Mouse (Mus musculus): ENCODE measurements around the gene Plk2. TPM values are rescaled to one million over a fixed set of nuclear protein-coding genes. Genes with fewer than 3 reads are reported as not detected.

Plk2 gene
- polyA plus RNA-seq, 1 experiment from 2014 or later, result 260 TPM

DNA sequence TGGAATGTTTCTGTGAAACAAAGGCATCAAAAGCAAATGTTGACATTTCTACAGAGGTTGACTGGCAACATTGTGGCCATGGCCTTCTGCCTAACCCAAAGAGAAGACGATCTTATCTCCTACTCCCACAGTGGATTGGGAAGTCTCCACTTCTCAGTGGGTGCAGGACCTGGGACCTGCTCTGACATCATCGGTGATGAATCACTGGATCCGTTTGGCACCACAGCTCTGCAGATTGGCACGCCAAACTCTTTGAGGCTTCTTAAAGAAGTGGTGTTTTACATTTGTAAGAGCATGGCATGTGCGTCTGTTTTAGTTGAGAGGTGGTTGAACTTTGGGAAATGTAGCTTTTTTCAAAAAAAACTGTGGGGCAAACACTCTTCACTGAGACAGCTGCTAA lies 23.8 kb downstream of the Plk2 start:
- Histone ChIP-seq H3K27me3 (no peaks in the 10 kb centered on the region), H3K9ac (no peak overlapping the region), H3K36me3 (no peaks in the 10 kb centered on the region), H3K4me1 (0 out of 2 replicates have a peak, but pooled peaks cover 3% of the 10 kb centered on the region), H3K9me3 (no peaks in the 10 kb centered on the region), H3K4me3 (no peak overlapping the region), H3K4me2 (no peak overlapping the region), H3K27ac (no peak overlapping the region)
- ATAC-seq (ENCODE audit: borderline replicate concordance, extremely low read depth, low FRiP score, low TSS enrichment), result no peak
- 52% methylated on average over 5 of the region's 5 CpGs for WGBS

DNA sequence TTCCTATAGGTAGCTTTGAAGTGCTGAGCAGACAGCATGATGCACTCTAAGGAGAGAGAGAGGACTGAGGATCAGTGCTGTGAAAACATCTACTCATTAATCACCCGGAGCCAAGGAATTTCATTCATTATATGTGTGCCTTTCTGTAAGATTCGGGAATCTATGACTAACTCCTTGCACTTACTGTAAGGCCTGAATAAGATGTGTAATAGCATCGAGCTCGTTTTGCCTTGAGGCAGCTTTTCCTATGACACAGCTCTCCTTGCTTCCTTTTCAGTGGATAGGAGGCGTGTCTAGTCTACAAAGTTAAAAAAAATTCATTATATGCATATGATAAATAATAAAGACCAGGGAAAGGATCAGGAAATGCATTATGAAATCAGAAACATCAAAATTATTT lies 24.8 kb downstream of the Plk2 start:
- no peak for ATAC-seq (ENCODE audit: borderline replicate concordance, extremely low read depth, low FRiP score, low TSS enrichment)
- 63% methylated on average over 5 of the region's 5 CpGs for WGBS
- no peak overlapping the region for H3K27ac ChIP-seq

DNA sequence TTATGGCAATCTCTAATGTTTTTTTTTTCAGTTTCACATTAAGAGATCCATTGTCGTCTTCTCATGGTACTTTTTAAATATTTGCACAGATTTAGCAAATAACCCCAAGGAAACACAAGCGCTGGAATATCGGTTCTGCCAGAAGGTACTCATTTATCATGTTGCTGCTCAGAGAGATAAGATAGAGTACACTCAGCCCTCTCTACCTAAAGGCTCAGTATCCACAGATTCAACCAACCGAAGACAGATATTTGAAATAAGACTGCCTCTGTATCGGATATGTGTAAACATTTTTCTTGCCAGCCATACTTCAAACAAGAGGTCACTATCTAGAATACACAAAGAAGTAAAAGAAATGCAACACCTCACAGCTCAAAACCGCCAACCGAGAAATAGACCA lies 27.6 kb downstream of the Plk2 start:
- 0 out of 2 replicates have a peak, but pooled peaks cover 3% of the 10 kb centered on the region for H3K4me1 ChIP-seq
- 14% methylated on average over 7 of the region's 7 CpGs for WGBS
- H3K9me3 ChIP-seq, result no peaks in the 10 kb centered on the region
- H3K4me2 ChIP-seq, result no peak overlapping the region
- ATAC-seq (ENCODE audit: borderline replicate concordance, extremely low read depth, low FRiP score, low TSS enrichment), result no peak
- no peak overlapping the region for H3K4me3 ChIP-seq
- H3K27ac ChIP-seq, result no peak overlapping the region
- no peak overlapping the region for H3K9ac ChIP-seq
- H3K36me3 ChIP-seq, result no peaks in the 10 kb centered on the region
- no peaks in the 10 kb centered on the region for H3K27me3 ChIP-seq

More for the DNA sequence above, 24.8 kb downstream of the Plk2 start:
- Histone ChIP-seq H3K9ac (no peak overlapping the region), H3K27me3 (no peaks in the 10 kb centered on the region), H3K4me3 (no peak overlapping the region), H3K4me1 (0 out of 2 replicates have a peak, but pooled peaks cover 3% of the 10 kb centered on the region), H3K4me2 (no peak overlapping the region), H3K9me3 (no peaks in the 10 kb centered on the region), H3K36me3 (no peaks in the 10 kb centered on the region)

DNA sequence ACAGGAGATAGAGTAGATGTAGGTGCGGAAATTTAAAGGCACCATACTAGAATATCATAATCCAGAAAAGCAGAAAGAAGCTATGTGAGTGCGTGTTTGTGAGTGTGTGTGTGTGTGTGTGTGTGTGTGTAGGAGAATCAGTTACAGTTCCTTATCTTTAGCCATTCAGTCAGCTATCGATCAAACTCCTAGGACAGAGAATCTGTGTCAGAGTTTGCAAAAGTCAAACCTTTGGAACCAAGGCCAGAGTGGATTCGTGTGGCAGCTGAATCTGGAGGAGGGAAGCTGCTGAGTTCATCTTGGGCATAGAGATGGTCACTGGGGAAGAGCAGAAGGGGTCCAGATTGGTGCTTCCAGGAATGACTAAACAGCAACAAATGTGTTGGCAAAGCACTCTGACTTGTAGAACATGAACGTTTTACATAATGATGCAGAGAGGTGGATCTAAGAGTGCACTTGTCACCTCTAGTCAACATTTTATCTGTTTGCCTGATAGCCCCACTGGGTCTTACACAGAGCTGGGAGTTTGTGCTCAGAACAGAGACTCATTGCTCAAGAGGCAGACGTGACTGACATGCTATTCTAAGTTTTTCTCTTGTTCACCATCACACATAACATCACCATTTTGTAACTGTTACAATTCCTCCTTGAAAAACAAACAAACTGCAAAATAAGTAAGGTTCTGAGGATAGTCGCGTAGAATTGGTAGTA lies 30.8 kb downstream of the Plk2 start:
- H3K9me3 ChIP-seq, result no peaks in the 10 kb centered on the region
- WGBS, result 78% methylated on average over 8 of the region's 8 CpGs
- ATAC-seq (ENCODE audit: borderline replicate concordance, extremely low read depth, low FRiP score, low TSS enrichment), result no peak
- no peaks in the 10 kb centered on the region for H3K4me1 ChIP-seq
- no peaks in the 10 kb centered on the region for H3K36me3 ChIP-seq
- H3K27me3 ChIP-seq, result no peaks in the 10 kb centered on the region
- no peak overlapping the region for H3K9ac ChIP-seq
- H3K4me2 ChIP-seq, result no peak overlapping the region
- no peak overlapping the region for H3K4me3 ChIP-seq
- no peak overlapping the region for H3K27ac ChIP-seq

DNA sequence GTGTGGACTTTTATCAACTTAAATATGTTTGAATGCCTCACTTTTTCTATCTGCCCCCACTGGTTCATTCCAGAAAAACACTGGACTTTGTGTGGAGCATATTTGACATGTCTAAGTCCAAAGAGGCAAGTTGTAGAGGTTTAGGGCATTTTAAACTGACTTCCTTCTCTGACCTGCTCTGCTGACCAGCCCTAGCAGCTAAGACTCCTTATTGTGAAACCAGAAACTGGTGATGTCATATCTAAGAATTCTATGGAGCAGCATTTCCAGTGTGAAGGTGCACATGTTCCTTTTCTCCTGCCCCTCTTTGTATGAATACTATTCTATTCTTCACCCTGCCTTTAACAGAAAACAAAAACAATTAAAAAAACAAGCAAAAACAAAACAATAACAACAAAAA lies 36.5 kb downstream of the Plk2 start:
- H3K9me3 ChIP-seq, result no peaks in the 10 kb centered on the region
- no peak overlapping the region for H3K4me2 ChIP-seq
- no peak for ATAC-seq (ENCODE audit: borderline replicate concordance, extremely low read depth, low FRiP score, low TSS enrichment)
- no peaks in the 10 kb centered on the region for H3K27me3 ChIP-seq
- no peaks in the 10 kb centered on the region for H3K4me1 ChIP-seq
- no peak overlapping the region for H3K27ac ChIP-seq
- no peak overlapping the region for H3K4me3 ChIP-seq
- no peak overlapping the region for H3K9ac ChIP-seq
- H3K36me3 ChIP-seq, result no peaks in the 10 kb centered on the region

DNA sequence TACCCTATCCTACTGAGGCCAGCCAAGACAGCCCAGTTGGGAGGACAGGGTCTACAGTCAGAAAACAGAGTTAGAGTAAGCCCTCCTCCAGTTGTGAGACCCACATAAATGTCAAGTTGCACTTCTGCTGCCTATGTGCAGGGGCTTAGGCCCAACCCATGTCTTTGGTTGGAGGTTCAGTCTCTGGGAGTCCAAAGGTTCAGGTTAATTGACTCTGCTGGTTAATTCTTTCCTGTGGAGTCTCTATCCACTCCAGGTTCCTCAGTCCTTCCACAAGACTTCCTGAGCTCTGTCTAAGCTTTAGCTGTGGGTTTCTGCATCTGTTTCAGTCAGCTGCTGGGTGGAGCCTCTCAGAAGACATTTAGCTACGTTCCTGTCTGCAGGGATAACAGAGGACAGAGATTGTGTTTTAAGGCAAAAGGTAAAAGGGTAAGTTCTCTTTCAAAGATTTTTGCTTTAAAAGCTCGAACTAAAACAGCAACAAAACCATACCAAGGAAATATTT lies 37.3 kb downstream of the Plk2 start:
- Histone ChIP-seq H3K36me3 (no peaks in the 10 kb centered on the region), H3K27ac (no peak overlapping the region), H3K9ac (no peak overlapping the region), H3K4me3 (no peak overlapping the region), H3K27me3 (no peaks in the 10 kb centered on the region), H3K9me3 (no peaks in the 10 kb centered on the region), H3K4me1 (no peaks in the 10 kb centered on the region), H3K4me2 (no peak overlapping the region)
- WGBS, result 55% methylated on average over 2 of the region's 2 CpGs
- no peak for ATAC-seq (ENCODE audit: borderline replicate concordance, extremely low read depth, low FRiP score, low TSS enrichment)

DNA sequence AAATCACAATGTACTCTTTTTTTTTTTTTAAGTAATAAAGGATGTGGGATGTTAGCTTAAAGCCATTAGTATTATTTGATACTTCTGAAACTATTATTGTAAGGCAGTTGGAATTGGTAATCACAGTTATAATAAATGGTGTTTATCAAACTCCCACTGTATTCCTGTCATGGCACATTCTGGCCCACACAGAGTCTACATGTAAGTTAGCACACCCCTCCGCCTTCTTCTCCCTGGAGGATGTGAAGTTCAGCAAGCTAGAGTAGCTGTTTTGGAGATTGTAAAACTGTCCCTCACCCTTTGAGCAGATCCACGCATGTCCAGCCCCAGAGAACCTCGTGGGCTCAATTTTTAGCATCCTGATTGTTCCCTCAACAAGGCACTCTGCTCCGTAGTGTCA lies 37.8 kb downstream of the Plk2 start:
- no peaks in the 10 kb centered on the region for H3K9me3 ChIP-seq
- no peak overlapping the region for H3K27ac ChIP-seq
- no peak overlapping the region for H3K4me3 ChIP-seq
- ATAC-seq (ENCODE audit: borderline replicate concordance, extremely low read depth, low FRiP score, low TSS enrichment), result no peak
- H3K4me1 ChIP-seq, result no peaks in the 10 kb centered on the region
- H3K9ac ChIP-seq, result no peak overlapping the region
- no peaks in the 10 kb centered on the region for H3K36me3 ChIP-seq
- WGBS, result 72% methylated on average over 4 of the region's 4 CpGs
- no peaks in the 10 kb centered on the region for H3K27me3 ChIP-seq
- H3K4me2 ChIP-seq, result no peak overlapping the region

DNA sequence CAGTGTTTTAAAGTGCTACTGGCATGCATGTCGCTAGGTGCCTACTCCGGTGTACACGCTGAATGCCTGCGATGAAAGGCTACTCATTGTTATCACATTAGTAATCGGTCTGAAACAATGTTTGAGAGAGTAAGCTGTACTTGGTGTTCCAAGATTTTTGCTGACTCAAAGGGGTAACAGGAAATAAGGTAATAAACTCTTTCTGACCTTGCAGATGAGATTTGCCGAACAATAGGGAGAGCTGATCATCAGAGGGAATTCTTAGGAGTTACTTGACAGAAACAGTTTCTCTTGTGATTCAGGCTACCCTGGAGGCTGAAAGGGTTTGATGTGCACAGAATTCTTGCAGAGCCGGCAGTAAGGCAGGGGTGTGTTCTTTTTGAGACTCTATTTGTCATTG lies 41.8 kb downstream of the Plk2 start:
- Histone ChIP-seq H3K9me3 (no peaks in the 10 kb centered on the region), H3K27me3 (no peaks in the 10 kb centered on the region), H3K4me1 (no peaks in the 10 kb centered on the region), H3K4me2 (no peak overlapping the region; the same call in 1 of the 2 replicates), H3K27ac (no peak overlapping the region), H3K36me3 (no peaks in the 10 kb centered on the region), H3K4me3 (no peak overlapping the region), H3K9ac (no peak overlapping the region)
- ATAC-seq (ENCODE audit: borderline replicate concordance, extremely low read depth, low FRiP score, low TSS enrichment), result no peak
- WGBS, result 39% methylated on average over 7 of the region's 7 CpGs

DNA sequence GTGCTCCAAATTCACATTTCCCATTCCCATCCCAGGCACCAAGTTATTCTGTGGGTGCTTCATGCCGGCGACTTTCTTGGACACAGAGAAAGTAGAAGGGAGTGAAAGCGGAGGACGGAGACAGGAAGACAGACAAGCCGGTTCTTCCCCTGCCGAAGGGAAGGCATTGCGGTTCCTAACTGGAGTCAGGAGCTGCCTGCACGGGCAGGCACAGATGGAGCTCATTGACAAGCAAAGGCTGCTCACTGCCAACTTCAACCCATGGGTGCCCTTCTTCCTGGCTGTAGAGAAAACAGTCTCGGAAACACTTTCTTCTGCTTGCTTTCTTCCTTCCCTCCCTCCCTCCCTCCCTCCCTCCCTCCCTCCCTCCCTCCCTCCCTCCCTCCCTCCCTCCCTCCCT lies 43.8 kb downstream of the Plk2 start:
- no peaks in the 10 kb centered on the region for H3K36me3 ChIP-seq
- no peak overlapping the region for H3K4me3 ChIP-seq
- H3K4me1 ChIP-seq, result no peaks in the 10 kb centered on the region
- 80% methylated on average over 9 of the region's 9 CpGs for WGBS
- H3K9me3 ChIP-seq, result no peaks in the 10 kb centered on the region
- no peak overlapping the region for H3K27ac ChIP-seq
- H3K27me3 ChIP-seq, result no peaks in the 10 kb centered on the region
- ATAC-seq (ENCODE audit: borderline replicate concordance, extremely low read depth, low FRiP score, low TSS enrichment), result no peak
- H3K4me2 ChIP-seq, result no peak overlapping the region
- H3K9ac ChIP-seq, result no peak overlapping the region

DNA sequence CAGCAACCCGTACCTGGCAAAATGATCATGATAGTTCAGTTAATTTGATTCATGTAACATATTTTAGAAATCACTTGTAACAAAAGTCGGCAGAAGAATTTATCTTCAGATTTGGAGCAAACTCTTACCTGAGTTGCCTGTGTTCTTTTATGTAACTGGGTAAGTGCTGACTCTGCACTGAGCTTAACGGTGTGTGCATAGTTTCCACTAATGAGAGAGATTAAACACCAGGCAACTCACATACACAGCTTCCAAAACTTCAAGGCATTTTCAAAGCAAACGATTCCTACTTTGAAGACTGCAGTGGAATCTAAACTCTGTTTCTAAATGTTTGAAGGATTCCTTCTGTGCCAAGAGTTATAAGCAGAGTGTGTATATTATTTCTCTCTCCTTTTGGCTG lies 49.5 kb downstream of the Plk2 start:
- H3K4me1 ChIP-seq, result peaks cover 26% of the 10 kb centered on the region
- peak overlapping the region; percentile 58 for H3K27ac ChIP-seq
- no peaks in the 10 kb centered on the region for H3K9me3 ChIP-seq
- no peaks in the 10 kb centered on the region for H3K36me3 ChIP-seq
- H3K4me3 ChIP-seq, result no peak overlapping the region
- ATAC-seq (ENCODE audit: borderline replicate concordance, extremely low read depth, low FRiP score, low TSS enrichment), result no peak
- no peak overlapping the region for H3K4me2 ChIP-seq
- WGBS, result 43% methylated on average over 4 of the region's 4 CpGs
- H3K27me3 ChIP-seq, result no peaks in the 10 kb centered on the region
- H3K9ac ChIP-seq, result no peak overlapping the region

DNA sequence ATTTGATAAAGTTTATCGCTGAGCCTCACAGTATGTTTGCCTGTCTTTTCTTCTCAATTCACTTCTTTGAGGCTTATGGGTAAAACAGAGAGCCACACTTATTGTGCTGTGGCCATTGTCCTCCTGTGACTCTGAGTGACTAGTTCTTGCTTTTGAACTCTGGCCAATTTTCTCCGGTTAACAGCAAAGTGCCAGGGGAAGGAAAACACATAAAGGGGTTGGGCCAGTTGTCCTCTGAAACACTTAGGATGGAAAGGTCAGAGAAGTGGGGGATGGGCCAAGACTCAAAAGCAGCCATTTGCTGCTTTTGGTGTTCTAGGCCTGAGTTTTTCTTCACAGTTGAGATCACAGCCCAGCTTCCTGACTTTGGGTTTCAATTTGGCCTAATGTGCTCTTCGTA lies 50.0 kb downstream of the Plk2 start:
- H3K36me3 ChIP-seq, result no peaks in the 10 kb centered on the region
- 29% methylated on average over 3 of the region's 3 CpGs for WGBS
- H3K9ac ChIP-seq, result no peak overlapping the region
- H3K27me3 ChIP-seq, result no peaks in the 10 kb centered on the region
- peak overlapping the region; percentile 58 for H3K27ac ChIP-seq
- H3K9me3 ChIP-seq, result no peaks in the 10 kb centered on the region
- H3K4me1 ChIP-seq, result peaks cover 26% of the 10 kb centered on the region
- no peak overlapping the region for H3K4me2 ChIP-seq
- H3K4me3 ChIP-seq, result no peak overlapping the region
- ATAC-seq (ENCODE audit: borderline replicate concordance, extremely low read depth, low FRiP score, low TSS enrichment), result no peak

DNA sequence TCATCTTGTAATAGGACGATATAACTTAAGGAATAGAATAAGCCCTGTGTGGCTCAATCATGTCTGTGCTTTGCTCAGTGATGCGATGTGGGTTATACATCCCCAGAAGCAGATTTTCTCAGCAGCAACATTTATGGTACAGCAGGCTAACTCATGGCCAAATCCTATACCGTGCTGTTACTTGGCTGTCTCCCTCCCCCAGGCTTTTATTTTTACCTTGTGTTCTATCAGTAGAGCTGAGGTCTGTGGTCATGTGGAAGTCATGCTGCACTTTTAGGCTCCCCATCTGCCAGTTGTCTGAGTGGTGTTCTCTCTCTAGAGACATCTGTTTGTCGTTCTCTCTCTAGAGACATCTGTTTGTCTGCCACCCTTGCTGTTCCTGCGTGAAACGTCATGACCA lies 51.6 kb downstream of the Plk2 start:
- ATAC-seq (ENCODE audit: borderline replicate concordance, extremely low read depth, low FRiP score, low TSS enrichment), result no peak
- Histone ChIP-seq H3K27me3 (no peaks in the 10 kb centered on the region), H3K4me2 (no peak overlapping the region), H3K36me3 (no peaks in the 10 kb centered on the region), H3K9ac (no peak overlapping the region), H3K27ac (no peak overlapping the region), H3K4me3 (no peak overlapping the region), H3K9me3 (no peaks in the 10 kb centered on the region), H3K4me1 (peaks cover 26% of the 10 kb centered on the region)
- 84% methylated on average over 6 of the region's 6 CpGs for WGBS

DNA sequence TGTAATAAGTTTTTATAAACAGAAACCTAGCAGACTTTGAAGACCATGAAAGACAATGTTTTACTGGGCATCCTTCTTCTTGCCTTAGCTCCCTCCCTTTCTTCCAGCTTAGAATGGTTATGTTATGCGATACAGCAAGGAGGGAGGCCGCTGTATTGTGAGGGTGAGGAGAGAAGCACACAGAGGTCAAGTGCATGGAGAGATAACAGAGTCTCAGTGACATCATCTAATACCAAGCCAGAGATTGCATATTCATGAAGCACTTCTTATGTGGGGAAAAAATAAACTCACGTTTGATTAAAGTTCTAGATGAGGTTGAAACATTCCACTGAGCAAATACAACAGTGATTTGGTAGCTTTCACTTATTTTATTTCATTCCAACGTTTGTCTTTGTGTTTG lies 55.2 kb downstream of the Plk2 start:
- H3K9ac ChIP-seq, result no peak overlapping the region
- H3K27me3 ChIP-seq, result no peaks in the 10 kb centered on the region
- no peak overlapping the region for H3K4me2 ChIP-seq
- H3K27ac ChIP-seq, result no peak overlapping the region
- H3K4me1 ChIP-seq, result peaks cover 13% of the 10 kb centered on the region
- no peak for ATAC-seq (ENCODE audit: borderline replicate concordance, extremely low read depth, low FRiP score, low TSS enrichment)
- no peak overlapping the region for H3K4me3 ChIP-seq
- H3K9me3 ChIP-seq, result no peaks in the 10 kb centered on the region
- WGBS, result 49% methylated on average over 4 of the region's 4 CpGs
- no peaks in the 10 kb centered on the region for H3K36me3 ChIP-seq

All from lung, embryonic 15.5 days (tissue).